Mouse (Mus musculus) brain, embryonic 14.5 days (tissue): ENCODE measurements around the gene Anks1b. TPM values are rescaled to one million over a fixed set of nuclear protein-coding genes. Genes with fewer than 3 reads are reported as not detected.
A peak's percentile ranks its signal among the peaks of the same experiment; 100 is the strongest.

Source experiments
- DNase-seq: peaks from one replicate; pipeline ENCODE4 v3.0.0-alpha.2; 2011; ENCODE audit warnings: low read depth
- CTCF ChIP-seq: fragments of 200-500 bp; IDR thresholded peaks from 2 replicates; pipeline ENCODE4 v1.5.1; 2012; ENCODE audit warnings: inconsistent platforms, mild to moderate bottlenecking, moderate library complexity, borderline replicate concordance; ENCODE audit not compliant: insufficient read depth, insufficient read length; ENCODE audit errors: extremely low read depth
- POLR2A ChIP-seq: fragments of 200-500 bp; IDR thresholded peaks from 2 replicates; pipeline ENCODE4 v1.6.1; 2012; ENCODE audit warnings: mild to moderate bottlenecking, inconsistent platforms, borderline replicate concordance; ENCODE audit not compliant: poor library complexity, insufficient read depth, insufficient read length, severe bottlenecking; ENCODE audit errors: extremely low read depth
- polyA plus RNA-seq: library from polyadenylated mRNA; depleted of rRNA; stranded (reverse); fragments of >200 nt; gene quantifications from 2 replicates; pipeline ENCODE4 v1.2.3, GENCODE M21; 2012

Anks1b gene
- polyA plus RNA-seq, 1 experiment = 67.7 TPM

- no peak for DNase-seq
- TF ChIP-seq CTCF (no peak), POLR2A (no peak)
Measured at GRCm38 (mm10) chr10:90808616-90809310, 935.5 kb downstream of the Anks1b start.

GRCm38 (mm10) chr10:90809911-90810590 lies 936.7 kb downstream of the Anks1b start:
- peak; percentile 39 for DNase-seq
- TF ChIP-seq POLR2A = no peak
- TF ChIP-seq CTCF = no peak

GRCm38 (mm10) chr10:90811446-90811845 lies 938.1 kb downstream of the Anks1b start:
- DNase-seq = no peak
- TF ChIP-seq CTCF (no peak), POLR2A (no peak)

GRCm38 (mm10) chr10:90813326-90813725 lies 940.0 kb downstream of the Anks1b start:
- no peak for TF ChIP-seq POLR2A

GRCm38 (mm10) chr10:90814412-90814811 lies 941.1 kb downstream of the Anks1b start:
- TF ChIP-seq POLR2A (no peak), CTCF (no peak)
- DNase-seq = peak; percentile 88

More at GRCm38 (mm10) chr10:90813326-90813725, 940.0 kb downstream of the Anks1b start:
- peak; percentile 50 for DNase-seq

GRCm38 (mm10) chr10:90818246-90818937 lies 945.1 kb downstream of the Anks1b start:
- TF ChIP-seq CTCF = no peak
- no peak for TF ChIP-seq POLR2A
- DNase-seq = peak; percentile 66

GRCm38 (mm10) chr10:90823438-90823837 lies 950.1 kb downstream of the Anks1b start:
- TF ChIP-seq CTCF = no peak
- TF ChIP-seq POLR2A = no peak
- no peak for DNase-seq

- TF ChIP-seq CTCF (no peak), POLR2A (no peak)
- DNase-seq = no peak
Measured at GRCm38 (mm10) chr10:90824692-90825091, 951.4 kb downstream of the Anks1b start.

- TF ChIP-seq POLR2A (no peak), CTCF (peak; percentile 12; the same call in 1 of the 2 replicates)
- peak; percentile 36 for DNase-seq
Measured at GRCm38 (mm10) chr10:90826939-90827338, 953.6 kb downstream of the Anks1b start.

- TF ChIP-seq POLR2A = peak; percentile 50
- TF ChIP-seq CTCF = no peak
- peak; percentile 74 for DNase-seq
Measured at GRCm38 (mm10) chr10:90828581-90829393, 955.5 kb downstream of the Anks1b start.
